Mouse (Mus musculus) erythroid progenitor cell, adult 5-6 weeks (primary cell): ENCODE data around the gene Vmn1r42. TPM values are rescaled to one million over a fixed set of nuclear protein-coding genes. Genes with fewer than 3 reads are reported as not detected.
"Not testable (repeated sequence)": the region's sequence is repeated elsewhere in the genome, so short reads cannot be mapped to it uniquely, and the experiment has no call there.

Source experiments
- ATAC-seq: replicated peaks from 2 replicates; pipeline ENCODE4 v1.8.0; 2016; ENCODE audit warnings: moderate number of reproducible peaks, mild to moderate bottlenecking, moderate TSS enrichment, inconsistent platforms; ENCODE audit not compliant: poor library complexity, low FRiP score, severe bottlenecking
- total RNA-seq, 2 experiments: library from RNA; stranded (forward) in 1 of 2; stranded (reverse) in 1 of 2; fragments of 150-400 nt in 1 of 2; fragments of 186-747, 209-891 nt in 1 of 2; gene quantifications; 2 replicates each; pipeline versions ENCODE4 v1.2.3 to v1.2.4; 2015 to 2017; ENCODE audit warnings: low replicate concordance in 2 of 2

The Vmn1r42 gene
- total RNA-seq (2015; ENCODE audit: low replicate concordance): not detected in 2 replicates
- total RNA-seq (2017; ENCODE audit: low replicate concordance): not detected in 2 replicates

GRCm38 (mm10) chr6:89876313-89876712, at the start of gene Vmn1r42, which contains the start of gene Vmn1r43:
Gene Vmn1r42 (minus strand): TSS chr6:89876413.
Gene Vmn1r43 (minus strand): TSS chr6:89876413.
- not testable (repeated sequence) for ATAC-seq

- ATAC-seq: no peak
Measured at GRCm38 (mm10) chr6:89883812-89884211, 7.6 kb upstream of the Vmn1r42 start.

DNA sequence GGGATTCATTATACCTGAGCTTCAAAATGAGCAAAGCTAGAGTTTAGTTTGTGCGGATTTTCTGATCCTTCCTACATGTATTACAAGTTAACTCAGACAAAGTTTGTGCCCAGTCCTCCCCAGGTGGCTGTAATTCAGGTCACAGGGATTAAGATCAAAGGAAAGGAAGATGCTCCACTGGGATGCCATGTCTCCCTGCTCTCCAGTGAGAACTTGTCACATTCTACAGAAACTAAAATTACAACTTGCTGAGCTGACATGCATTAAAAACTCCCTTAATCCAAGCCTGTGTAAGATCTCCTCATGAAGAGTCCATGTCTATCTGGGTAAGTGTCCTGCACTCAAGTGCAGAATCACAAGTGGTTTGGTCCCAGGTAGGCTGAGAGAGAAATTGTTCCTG, 7.1 kb upstream of the Vmn1r42 start, which contains the start of gene Vmn1r44:
TSS of gene Vmn1r44 (plus strand) at position 301 of the 400 bp plus-strand sequence.
- no peak for ATAC-seq

DNA sequence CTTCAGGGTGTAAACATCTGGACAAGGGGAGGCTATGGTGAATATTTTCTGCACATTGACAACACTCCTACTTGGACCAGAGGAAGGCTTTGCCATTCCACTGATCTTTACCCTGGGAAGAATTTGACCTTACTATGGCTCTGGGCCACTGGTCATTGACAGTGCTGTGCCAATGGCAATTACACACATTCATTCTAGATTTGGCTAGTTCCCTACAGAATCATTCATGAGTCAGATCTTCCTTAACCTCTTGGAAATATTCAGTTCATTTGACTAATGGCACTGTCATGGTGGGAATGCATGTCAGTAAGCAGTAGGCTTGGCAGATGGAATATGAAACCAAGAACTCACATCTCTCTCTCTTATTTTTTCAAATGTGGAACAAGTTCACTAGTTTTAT, 4.7 kb upstream of the Vmn1r42 start:
- ATAC-seq: no peak

GRCm38 (mm10) chr6:89876963-89877362, 750 bp upstream of the Vmn1r42 start:
- no peak for ATAC-seq

GRCm38 (mm10) chr6:89867976-89868375, 8.2 kb downstream of the Vmn1r42 start:
- no peak for ATAC-seq

DNA sequence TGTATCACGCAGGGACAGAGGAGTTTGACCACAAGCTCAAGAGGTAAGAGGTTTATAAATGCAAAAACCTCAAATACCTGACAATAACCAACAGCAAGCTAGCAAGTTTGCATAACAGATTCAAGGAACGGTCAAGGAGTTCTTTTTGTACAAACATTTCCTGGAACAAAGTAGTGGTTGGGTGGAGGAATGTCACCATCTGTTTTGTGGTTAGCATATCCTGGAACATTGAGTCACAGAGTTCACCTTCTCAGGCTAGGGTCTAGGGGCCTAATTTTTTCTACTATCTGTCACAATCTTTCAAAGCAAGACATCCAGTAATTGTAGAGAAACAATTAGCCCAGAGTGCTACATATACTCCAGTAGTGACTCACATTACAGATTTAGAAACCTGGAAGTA, 8.9 kb downstream of the Vmn1r42 start:
- ATAC-seq: no peak

DNA sequence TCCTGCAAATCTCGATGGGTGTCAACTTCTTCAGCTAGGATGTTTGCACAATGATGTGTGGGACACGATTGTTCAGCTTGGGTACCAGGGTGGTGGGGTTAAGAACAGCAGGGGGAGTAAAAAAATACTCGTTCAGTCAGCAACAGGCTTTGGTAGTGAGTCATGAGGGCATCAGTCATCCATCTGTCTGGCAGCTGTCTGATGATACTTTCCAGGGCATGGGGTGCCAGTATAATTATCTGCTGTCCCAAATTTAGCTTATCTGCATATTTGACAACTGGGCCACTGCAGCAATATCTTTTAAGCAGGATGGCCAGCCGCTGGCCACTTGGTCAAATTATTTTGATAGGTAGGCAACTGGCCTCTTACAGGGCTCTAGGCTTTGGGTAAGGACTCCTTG, 12.4 kb downstream of the Vmn1r42 start:
- ATAC-seq: no peak

GRCm38 (mm10) chr6:89859839-89860238, 16.4 kb downstream of the Vmn1r42 start:
- no peak for ATAC-seq

DNA sequence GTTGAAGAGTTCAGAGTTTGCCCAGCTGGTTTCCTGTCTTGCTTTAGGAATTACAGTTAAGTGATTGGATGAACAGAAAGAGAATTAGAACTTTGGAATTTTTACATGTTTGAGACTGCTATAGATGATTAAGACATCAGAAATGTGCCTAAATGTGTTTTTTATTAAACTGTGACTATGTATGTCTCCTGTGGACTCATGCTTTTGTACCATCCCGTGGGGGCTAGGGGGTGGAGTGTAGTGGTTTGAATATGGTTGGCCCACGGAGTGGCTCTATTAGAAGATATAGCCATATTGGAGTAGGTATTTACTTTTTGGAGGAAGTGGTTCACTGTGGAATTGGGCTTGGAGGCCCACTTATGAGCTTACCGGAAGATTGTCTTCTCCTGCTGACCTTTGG, 18.7 kb downstream of the Vmn1r42 start:
- no peak for ATAC-seq

Other genes starting within 250 kb of the Vmn1r42 start
- 1.3 TPM in 1 of 2 replicates, not detected in the other for gene Txnrd3, start 232.4 kb downstream of the Vmn1r42 start, total RNA-seq (2015; ENCODE audit: low replicate concordance)
- 1.5 TPM in 1 of 2 replicates, not detected in the other for gene Txnrd3, start 232.4 kb downstream of the Vmn1r42 start, total RNA-seq (2017; ENCODE audit: low replicate concordance)
- not detected in 2 replicates for gene Vmn1r40, start 168.9 kb downstream of the Vmn1r42 start, total RNA-seq (2015; ENCODE audit: low replicate concordance)
- not detected in 2 replicates for gene Vmn1r40, start 168.9 kb downstream of the Vmn1r42 start, total RNA-seq (2017; ENCODE audit: low replicate concordance)
- gene Vmn1r41, start 135.6 kb downstream of the Vmn1r42 start, total RNA-seq (2015; ENCODE audit: low replicate concordance): not detected in 2 replicates
- gene Vmn1r41, start 135.6 kb downstream of the Vmn1r42 start, total RNA-seq (2017; ENCODE audit: low replicate concordance): not detected in 2 replicates
- gene Vmn1r43, start within 50 bp of the Vmn1r42 start, total RNA-seq (2015; ENCODE audit: low replicate concordance): not detected in 2 replicates
- gene Vmn1r43, start within 50 bp of the Vmn1r42 start, total RNA-seq (2017; ENCODE audit: low replicate concordance): not detected in 2 replicates
- gene Vmn1r44, start 7.2 kb upstream of the Vmn1r42 start, total RNA-seq (2015; ENCODE audit: low replicate concordance): not detected in 2 replicates
- not detected in 2 replicates for gene Vmn1r44, start 7.2 kb upstream of the Vmn1r42 start, total RNA-seq (2017; ENCODE audit: low replicate concordance)
- not detected in 2 replicates for gene Vmn1r45, start 64.2 kb upstream of the Vmn1r42 start, total RNA-seq (2015; ENCODE audit: low replicate concordance)
- gene Vmn1r45, start 64.2 kb upstream of the Vmn1r42 start, total RNA-seq (2017; ENCODE audit: low replicate concordance): not detected in 2 replicates
- gene Vmn1r46, start 92.9 kb upstream of the Vmn1r42 start, total RNA-seq (2015; ENCODE audit: low replicate concordance): not detected in 2 replicates
- 0.13 TPM in 1 of 2 replicates, not detected in the other for gene Vmn1r46, start 92.9 kb upstream of the Vmn1r42 start, total RNA-seq (2017; ENCODE audit: low replicate concordance)
- not detected in 2 replicates for gene Vmn1r47, start 139.7 kb upstream of the Vmn1r42 start, total RNA-seq (2015; ENCODE audit: low replicate concordance)
- gene Vmn1r47, start 139.7 kb upstream of the Vmn1r42 start, total RNA-seq (2017; ENCODE audit: low replicate concordance): not detected in 2 replicates
- gene Vmn1r48, start 160.4 kb upstream of the Vmn1r42 start, total RNA-seq (2015; ENCODE audit: low replicate concordance): not detected in 2 replicates
- not detected in 2 replicates for gene Vmn1r48, start 160.4 kb upstream of the Vmn1r42 start, total RNA-seq (2017; ENCODE audit: low replicate concordance)
- gene Vmn1r49, start 202.1 kb upstream of the Vmn1r42 start, total RNA-seq (2015; ENCODE audit: low replicate concordance): not detected in 2 replicates
- gene Vmn1r49, start 202.1 kb upstream of the Vmn1r42 start, total RNA-seq (2017; ENCODE audit: low replicate concordance): not detected in 2 replicates
- gene Vmn1r50, start 225.0 kb upstream of the Vmn1r42 start, total RNA-seq (2015; ENCODE audit: low replicate concordance): not detected in 2 replicates
- gene Vmn1r50, start 225.0 kb upstream of the Vmn1r42 start, total RNA-seq (2017; ENCODE audit: low replicate concordance): not detected in 2 replicates
- gene Vmn1r51, start 246.2 kb upstream of the Vmn1r42 start, total RNA-seq (2015; ENCODE audit: low replicate concordance): not detected in 2 replicates
- not detected in 2 replicates for gene Vmn1r51, start 246.2 kb upstream of the Vmn1r42 start, total RNA-seq (2017; ENCODE audit: low replicate concordance)